Mouse (Mus musculus): ENCODE measurements around the gene Kcnj8. TPM values are rescaled to one million over a fixed set of nuclear protein-coding genes. Genes with fewer than 3 reads are reported as not detected.
A peak's percentile ranks its signal among the peaks of the same experiment; 100 is the strongest.

Gene Kcnj8
- 1 to 10 TPM; 1.5 to 1.6 TPM for total RNA-seq (2021)

- peak; percentile 11 to 16 for DNase-seq (ENCODE audit: extremely low spot score in 1 of 2, low spot score in 1 of 2)
These were observed at the start of gene Kcnj8 for GRCm38 (mm10) chr6:142571055-142571618. Gene Kcnj8, minus strand, starts transcription at chr6:142571614.

- DNase-seq (ENCODE audit: extremely low spot score in 1 of 2, low spot score in 1 of 2), result no peak
These were observed 45.2 kb upstream of the Kcnj8 start for GRCm38 (mm10) chr6:142616659-142617058.

GRCm38 (mm10) chr6:142614324-142614723, 42.9 kb upstream of the Kcnj8 start:
- no peak for DNase-seq (ENCODE audit: extremely low spot score in 1 of 2, low spot score in 1 of 2)

GRCm38 (mm10) chr6:142612366-142612765, 41.0 kb upstream of the Kcnj8 start:
- no peak for DNase-seq (ENCODE audit: extremely low spot score in 1 of 2, low spot score in 1 of 2)

GRCm38 (mm10) chr6:142609401-142610373, 38.3 kb upstream of the Kcnj8 start:
- DNase-seq (ENCODE audit: extremely low spot score in 1 of 2, low spot score in 1 of 2), result no peak

GRCm38 (mm10) chr6:142607080-142607479, 35.7 kb upstream of the Kcnj8 start:
- DNase-seq (ENCODE audit: extremely low spot score in 1 of 2, low spot score in 1 of 2), result no peak

GRCm38 (mm10) chr6:142602772-142603171, 31.4 kb upstream of the Kcnj8 start:
- no peak for DNase-seq (ENCODE audit: extremely low spot score in 1 of 2, low spot score in 1 of 2)

- DNase-seq (ENCODE audit: extremely low spot score in 1 of 2, low spot score in 1 of 2), result no peak
These were observed 7.4 kb upstream of the Kcnj8 start for GRCm38 (mm10) chr6:142578831-142579230.

- DNase-seq (ENCODE audit: extremely low spot score in 1 of 2, low spot score in 1 of 2), result no peak
These were observed 6.4 kb upstream of the Kcnj8 start for GRCm38 (mm10) chr6:142577801-142578200.

- no peak for DNase-seq (ENCODE audit: extremely low spot score in 1 of 2, low spot score in 1 of 2)
These were observed 1.5 kb upstream of the Kcnj8 start for GRCm38 (mm10) chr6:142572876-142573275.

GRCm38 (mm10) chr6:142571629-142572360, 381 bp upstream of the Kcnj8 start:
- no peak for DNase-seq (ENCODE audit: extremely low spot score in 1 of 2, low spot score in 1 of 2)

- no peak for DNase-seq (ENCODE audit: extremely low spot score in 1 of 2, low spot score in 1 of 2)
These were observed 1.2 kb downstream of the Kcnj8 start for GRCm38 (mm10) chr6:142570046-142570770.

GRCm38 (mm10) chr6:142568713-142569357, 2.6 kb downstream of the Kcnj8 start:
- no peak for DNase-seq (ENCODE audit: extremely low spot score in 1 of 2, low spot score in 1 of 2)

- DNase-seq (ENCODE audit: extremely low spot score in 1 of 2, low spot score in 1 of 2), result no peak
These were observed 4.0 kb downstream of the Kcnj8 start for GRCm38 (mm10) chr6:142567452-142567851.

- DNase-seq (ENCODE audit: extremely low spot score in 1 of 2, low spot score in 1 of 2), result no peak
These were observed 6.7 kb downstream of the Kcnj8 start for GRCm38 (mm10) chr6:142564746-142565145.

GRCm38 (mm10) chr6:142561151-142561550, 10.3 kb downstream of the Kcnj8 start:
- no peak for DNase-seq (ENCODE audit: extremely low spot score in 1 of 2, low spot score in 1 of 2)

GRCm38 (mm10) chr6:142558772-142559679, 12.4 kb downstream of the Kcnj8 start:
- DNase-seq (ENCODE audit: extremely low spot score in 1 of 2, low spot score in 1 of 2), result no peak

- DNase-seq (ENCODE audit: extremely low spot score in 1 of 2, low spot score in 1 of 2), result no peak
These were observed 13.3 kb downstream of the Kcnj8 start for GRCm38 (mm10) chr6:142558076-142558475.

- DNase-seq (ENCODE audit: extremely low spot score in 1 of 2, low spot score in 1 of 2), result no peak
These were observed 15.4 kb downstream of the Kcnj8 start for GRCm38 (mm10) chr6:142555988-142556387.
